Mouse (Mus musculus) fat pad, adult 2 months (tissue): Measurements from ENCODE around the gene Olfr630.
"Not testable (repeated sequence)": the region's sequence is repeated elsewhere in the genome, so short reads cannot be mapped to it uniquely, and the experiment has no call there.

ENCODE experiments used
- DNase-seq: peaks from one replicate; pipeline ENCODE4 v3.0.0-alpha.2; 2011; ENCODE audit warnings: low read depth, low spot score; ENCODE audit errors: extremely low read depth

Gene Olfr630

DNA sequence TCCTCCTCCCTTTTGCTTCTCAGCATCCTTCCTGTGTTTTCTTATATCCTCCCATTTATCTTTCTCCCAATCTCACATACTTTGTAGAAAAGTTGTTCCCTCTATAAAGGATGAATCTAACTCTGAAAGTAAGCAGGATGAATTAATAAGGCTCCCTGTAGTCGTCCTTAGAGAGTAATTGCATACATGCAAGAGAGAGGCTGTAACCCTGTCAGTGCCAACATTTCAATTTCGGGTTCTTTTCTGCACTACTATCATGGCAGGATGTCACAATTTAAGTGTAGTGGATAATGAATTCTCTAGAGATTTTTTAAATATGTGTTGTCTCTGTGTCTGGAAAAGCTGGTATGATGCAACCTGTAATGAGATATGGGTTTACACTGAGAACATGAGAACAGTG lies at the start of gene Olfr630:
TSS of gene Olfr630 (minus strand) at position 101 of the 400 bp plus-strand sequence.
- DNase-seq: no peak

GRCm38 (mm10) chr7:103806856-103807255 lies 49.7 kb upstream of the Olfr630 start:
- DNase-seq: no peak

GRCm38 (mm10) chr7:103792669-103793388 lies 35.7 kb upstream of the Olfr630 start:
- DNase-seq: no peak

- DNase-seq: no peak
Observed at GRCm38 (mm10) chr7:103791721-103792120, 34.6 kb upstream of the Olfr630 start, which contains the start of gene Olfr67. Gene Olfr67 (minus strand): TSS chr7:103791821.

DNA sequence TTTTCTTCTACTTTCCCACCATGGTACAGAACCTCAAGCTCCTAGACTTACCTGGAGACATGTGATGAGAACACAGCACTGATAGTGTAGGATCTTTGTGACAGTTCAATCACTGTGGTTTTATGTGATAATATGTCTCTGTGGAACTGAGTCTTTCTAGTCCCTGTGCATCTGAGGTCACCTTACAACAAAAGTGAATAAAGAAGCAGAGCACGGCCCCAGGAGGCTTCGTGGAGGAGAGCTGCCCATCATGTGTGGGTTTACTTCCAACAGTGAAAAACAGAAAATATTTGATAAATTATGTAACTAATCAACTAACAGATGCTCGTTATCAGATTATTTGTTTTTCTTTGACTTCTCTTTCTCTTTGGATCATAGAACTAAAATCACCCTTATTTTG lies 22.5 kb upstream of the Olfr630 start, which contains the start of gene Olfr68:
TSS of gene Olfr68 (minus strand) at position 101 of the 400 bp plus-strand sequence.
- DNase-seq: no peak

- DNase-seq: not testable (repeated sequence)
Observed at GRCm38 (mm10) chr7:103777652-103778051, 20.5 kb upstream of the Olfr630 start.

GRCm38 (mm10) chr7:103771494-103771893 lies 14.4 kb upstream of the Olfr630 start, which contains the start of gene Olfr69:
Gene Olfr69 (minus strand): TSS chr7:103771594.
- no peak for DNase-seq

- not testable (repeated sequence) for DNase-seq
Observed at GRCm38 (mm10) chr7:103767687-103768086, 10.6 kb upstream of the Olfr630 start.

DNA sequence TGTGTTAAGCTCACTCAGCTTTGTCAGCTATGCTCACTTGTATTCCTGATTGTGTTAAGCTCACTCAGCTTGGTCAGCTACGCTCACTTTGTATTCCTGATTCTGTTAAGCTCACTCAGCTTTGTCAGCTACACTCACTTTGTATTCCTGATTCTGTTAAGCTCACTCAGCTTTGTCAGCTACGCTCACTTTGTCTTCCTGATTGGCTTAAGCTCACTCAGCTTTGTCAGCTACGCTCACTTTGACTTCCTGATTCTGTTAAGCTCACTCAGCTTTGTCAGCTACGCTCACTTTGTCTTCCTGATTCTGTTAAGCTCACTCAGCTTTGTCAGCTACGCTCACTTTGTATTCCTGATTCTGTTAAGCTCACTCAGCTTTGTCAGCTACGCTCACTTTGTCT lies 5.1 kb upstream of the Olfr630 start:
- not testable (repeated sequence) for DNase-seq

GRCm38 (mm10) chr7:103744843-103745242 lies 12.3 kb downstream of the Olfr630 start, which contains the start of gene Olfr629:
Gene Olfr629 (minus strand): TSS chr7:103744943.
- DNase-seq: no peak

DNA sequence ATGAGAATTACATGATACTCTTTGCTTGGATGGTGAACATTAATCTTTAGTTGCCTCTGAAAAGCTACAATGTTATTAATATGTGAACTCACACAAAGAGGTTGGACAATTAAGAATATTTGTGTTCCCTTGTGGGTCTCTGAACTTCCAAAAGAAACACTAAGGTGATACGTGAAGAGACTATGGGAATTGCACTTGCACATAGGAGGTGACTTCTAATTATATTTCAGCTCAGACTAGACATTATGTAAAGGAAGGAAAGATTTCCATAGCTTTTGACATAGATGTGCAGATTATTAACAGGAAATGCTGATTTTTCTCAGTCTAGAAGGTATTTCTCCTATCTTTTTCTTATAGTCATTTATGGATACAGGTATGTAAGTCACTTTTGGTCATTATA lies 27.1 kb downstream of the Olfr630 start, which contains the start of gene Olfr628:
TSS of gene Olfr628 (plus strand) at position 301 of the 400 bp plus-strand sequence.
- no peak for DNase-seq

DNA sequence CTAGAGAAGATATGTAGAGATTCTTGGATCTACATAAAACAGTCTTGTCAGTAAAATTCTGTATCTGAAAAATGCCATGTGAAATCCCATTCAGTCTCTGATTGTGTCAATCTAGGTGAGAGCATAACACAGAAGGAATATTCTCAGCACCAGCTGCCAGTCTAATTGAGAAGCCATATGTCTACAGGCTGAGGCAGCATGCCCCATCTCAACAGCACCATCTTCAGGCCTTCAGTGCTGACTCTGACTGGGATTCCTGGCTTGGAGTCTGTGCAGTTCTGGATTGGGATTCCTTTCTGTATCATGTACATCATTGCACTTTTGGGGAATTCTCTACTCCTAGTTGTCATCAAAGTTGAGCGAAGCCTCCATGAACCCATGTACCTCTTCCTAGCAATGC lies 40.7 kb downstream of the Olfr630 start:
- DNase-seq: not testable (repeated sequence)

DNA sequence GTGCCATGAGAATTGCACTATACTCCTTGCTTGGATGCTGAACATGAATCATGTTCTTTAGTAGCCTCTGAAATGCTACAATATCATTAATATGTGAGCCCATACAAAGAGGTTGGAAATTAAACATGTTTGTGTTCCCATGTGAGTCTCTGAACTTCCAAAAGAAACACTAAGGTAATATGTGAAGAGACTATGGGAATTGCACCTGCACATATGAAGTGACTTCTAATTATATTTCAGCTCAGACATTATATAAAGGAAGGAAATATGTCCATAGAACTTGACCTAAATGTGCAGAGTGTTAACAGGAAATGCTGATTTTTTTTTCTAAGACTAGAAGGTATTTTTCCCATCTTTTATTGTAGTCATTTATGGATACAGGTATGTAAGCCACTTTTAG lies 42.8 kb downstream of the Olfr630 start, which contains the start of gene Olfr243:
TSS of gene Olfr243 (plus strand) at position 301 of the 400 bp plus-strand sequence.
- DNase-seq: no peak

- no peak for DNase-seq
Observed at GRCm38 (mm10) chr7:103712024-103712423, 45.1 kb downstream of the Olfr630 start.
